Mouse (Mus musculus) kidney, embryonic 16.5 days (tissue): ENCODE results near the gene Ceacam15. TPM values are rescaled to one million over a fixed set of nuclear protein-coding genes. Genes with fewer than 3 reads are reported as not detected.
"Not testable (repeated sequence)": the region's sequence is repeated elsewhere in the genome, so short reads cannot be mapped to it uniquely, and the experiment has no call there.

Experiments
- ATAC-seq: fragments of 200-750 bp; cut with Nextera tagmentation; 2 replicates; pipeline ENCODE4 v1.8.0; 2017; ENCODE audit warnings: moderate TSS enrichment; ENCODE audit not compliant: low FRiP score, low TSS enrichment
- H3K27ac ChIP-seq: fragments of 300-500 bp; sonication (generic); 2 replicates; pipeline ENCODE4 v1.5.1; 2014; ENCODE audit warnings: low read length
- H3K27me3 ChIP-seq: fragments of 300-500 bp; sonication (generic); 2 replicates; pipeline ENCODE4 v1.6.1; 2014; ENCODE audit warnings: low read length, control low read depth, mixed read lengths; ENCODE audit not compliant: insufficient read depth
- H3K36me3 ChIP-seq: fragments of 300-500 bp; sonication (generic); 2 replicates; pipeline ENCODE4 v1.6.1; 2014; ENCODE audit warnings: low read length, control low read depth, mixed read lengths; ENCODE audit not compliant: insufficient read depth
- H3K4me1 ChIP-seq: fragments of 300-500 bp; sonication (generic); 2 replicates; pipeline ENCODE4 v1.6.1; 2014; ENCODE audit warnings: low read length, control low read depth, mixed read lengths; ENCODE audit not compliant: insufficient read depth
- H3K4me2 ChIP-seq: fragments of 300-500 bp; sonication (generic); replicated peaks from 2 replicates; pipeline ENCODE4 v1.6.1; 2014; ENCODE audit warnings: low read depth, low read length
- H3K4me3 ChIP-seq: fragments of 300-500 bp; sonication (generic); 2 replicates; pipeline ENCODE4 v1.5.1; 2014; ENCODE audit warnings: mild to moderate bottlenecking, low read length
- H3K9ac ChIP-seq: fragments of 300-500 bp; sonication (generic); replicated peaks from 2 replicates; pipeline ENCODE4 v1.6.1; 2014; ENCODE audit warnings: low read length
- H3K9me3 ChIP-seq: fragments of 300-500 bp; sonication (generic); 2 replicates; pipeline ENCODE4 v1.6.1; 2016; ENCODE audit warnings: low read length, control low read depth
- WGBS: fragments of 180-500 bp; shearing (Covaris S2); extraction: QIAGEN DNeasy Blood & Tissue Kit; methylation state at CpG from one replicate; pipeline ENCODE4 v1.1.7; 2014; 5-methylcytosine and 5-hydroxymethylcytosine counted together
- polyA plus RNA-seq: library from polyadenylated mRNA; unstranded; fragments of >200 nt; fragmentation: Nextera tagmentation; extraction: Ambion mirVana; gene quantifications from 2 replicates; pipeline ENCODE4 v1.2.1, GENCODE M21; 2015

Gene Ceacam15
- polyA plus RNA-seq: not detected in 2 replicates

DNA sequence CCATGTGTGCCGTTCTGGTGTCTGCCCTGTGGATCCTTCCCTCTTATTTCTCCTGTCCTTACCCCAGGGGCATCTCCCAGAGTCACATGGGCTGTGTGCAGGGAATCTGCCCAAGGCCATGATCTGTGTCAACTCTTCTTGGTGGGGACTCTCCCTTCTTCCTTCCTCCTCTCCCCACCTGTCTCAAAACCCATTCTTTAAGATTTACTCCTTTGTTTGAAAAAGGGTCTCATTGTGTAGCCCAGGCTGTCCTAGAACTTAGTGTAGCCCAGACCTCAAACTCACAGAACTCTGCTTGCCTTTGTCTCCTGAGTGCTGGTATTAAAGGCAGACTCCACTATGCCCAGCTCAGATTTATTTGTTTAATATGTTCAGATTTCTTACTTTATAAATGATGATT lies at the start of gene Ceacam15:
Gene Ceacam15 (minus strand): TSS at position 101 of the 400 bp plus-strand sequence.
- 50% methylated on average over 1 of the region's 1 CpGs for WGBS
- H3K4me3 ChIP-seq: no peak within 1 kb of the TSS
- no peak within 1 kb of the TSS for H3K4me2 ChIP-seq
- no peaks in the 10 kb centered on the region for H3K36me3 ChIP-seq
- H3K9ac ChIP-seq: no peak within 1 kb of the TSS
- no peaks in the 10 kb centered on the region for H3K9me3 ChIP-seq
- H3K27me3 ChIP-seq: no peaks in the 10 kb centered on the region
- ATAC-seq: no peak
- H3K27ac ChIP-seq: no peak within 1 kb of the TSS
- no peaks in the 10 kb centered on the region for H3K4me1 ChIP-seq

DNA sequence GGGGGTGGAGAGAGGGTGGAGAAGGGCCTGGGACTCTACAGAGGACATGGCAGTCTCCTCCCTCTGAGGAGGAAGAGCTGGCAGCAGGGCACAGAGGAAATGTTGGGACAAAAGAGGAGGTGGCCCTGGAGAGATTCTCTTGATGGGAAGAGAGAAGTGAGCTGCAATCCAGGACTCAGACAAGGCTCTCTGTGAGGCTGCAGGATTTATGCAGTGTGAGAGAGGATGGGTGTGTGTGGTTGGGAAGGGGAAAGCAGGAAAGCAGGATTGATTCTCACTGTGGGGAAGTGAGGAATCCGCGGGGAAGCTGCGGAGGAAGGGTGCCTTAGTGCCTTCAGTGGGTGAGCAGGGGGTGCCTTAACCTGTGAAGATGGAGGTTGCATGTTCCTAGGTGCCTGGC lies 47.0 kb upstream of the Ceacam15 start:
- not testable (repeated sequence) for H3K27me3 ChIP-seq, H3K27ac ChIP-seq, H3K9me3 ChIP-seq, H3K4me1 ChIP-seq, H3K4me2 ChIP-seq, H3K4me3 ChIP-seq, H3K36me3 ChIP-seq, H3K9ac ChIP-seq, ATAC-seq
- WGBS: 43% methylated on average over 1 of the region's 3 CpGs

- no peak within 1 kb of the TSS for H3K9ac ChIP-seq
- 85% methylated on average over 2 of the region's 2 CpGs for WGBS
- peaks cover under 1% of the 10 kb centered on the region; the same call in 1 of the 2 replicates for H3K4me1 ChIP-seq
- no peak within 1 kb of the TSS for H3K27ac ChIP-seq
- no peak within 1 kb of the TSS for H3K4me2 ChIP-seq
- H3K9me3 ChIP-seq: no peaks in the 10 kb centered on the region
- no peaks in the 10 kb centered on the region for H3K27me3 ChIP-seq
- ATAC-seq: no peak
- H3K4me3 ChIP-seq: no peak within 1 kb of the TSS
- no peaks in the 10 kb centered on the region for H3K36me3 ChIP-seq
Observed at GRCm38 (mm10) chr7:16721629-16722028, 46.1 kb upstream of the Ceacam15 start, which contains the start of gene Ceacam9. TSS of gene Ceacam9 (plus strand) at chr7:16721929.

GRCm38 (mm10) chr7:16716456-16717152 lies 41.1 kb upstream of the Ceacam15 start:
- H3K36me3 ChIP-seq, H3K4me3 ChIP-seq, H3K9me3 ChIP-seq, H3K9ac ChIP-seq, ATAC-seq, H3K27me3 ChIP-seq, H3K4me1 ChIP-seq, H3K4me2 ChIP-seq, H3K27ac ChIP-seq: not testable (repeated sequence)
- 32% methylated on average over 8 of the region's 8 CpGs for whole genome bisulfite sequencing

DNA sequence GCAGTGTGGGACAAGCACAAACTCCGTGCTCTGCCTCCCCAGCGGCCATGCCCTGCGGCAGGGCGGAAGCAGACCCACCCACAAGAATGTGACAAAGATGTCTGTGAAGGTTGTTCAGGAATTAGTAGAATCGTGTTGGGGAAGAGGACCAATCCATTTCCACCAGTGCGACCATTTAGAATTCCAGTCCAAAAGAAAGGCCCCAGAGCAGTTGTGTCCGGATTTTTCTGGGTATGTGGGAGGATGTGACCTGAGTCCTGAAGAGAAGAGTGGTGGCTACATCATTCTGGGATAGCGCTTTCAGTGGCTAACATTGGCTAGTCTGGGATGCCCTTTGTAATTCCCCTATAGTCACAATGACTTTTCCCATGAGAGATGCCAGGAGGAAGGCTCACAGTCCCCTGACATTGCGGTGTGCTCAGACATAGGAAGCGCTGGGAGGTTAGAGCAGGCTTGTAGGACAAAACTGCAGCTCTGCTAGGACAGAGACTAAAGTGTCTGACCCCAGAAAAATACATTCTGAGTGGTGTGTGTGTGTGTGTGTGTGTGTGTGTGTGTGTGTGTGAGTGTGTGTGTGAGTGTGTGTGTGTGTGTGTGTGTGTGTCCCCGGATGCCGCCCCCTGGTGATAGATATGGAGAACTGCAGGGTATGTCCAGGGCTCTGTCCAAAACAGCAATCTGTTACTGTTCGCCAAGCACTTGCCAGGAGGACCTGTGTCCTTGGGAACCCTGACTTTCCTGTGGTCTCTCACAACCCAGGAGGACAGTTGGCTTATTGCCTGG lies 37.3 kb upstream of the Ceacam15 start:
- Histone ChIP-seq H3K4me2 (no peak overlapping the region), H3K4me3 (no peak overlapping the region), H3K27me3 (no peaks in the 10 kb centered on the region), H3K9ac (no peak overlapping the region), H3K9me3 (no peaks in the 10 kb centered on the region), H3K27ac (no peak overlapping the region), H3K36me3 (no peaks in the 10 kb centered on the region), H3K4me1 (peaks cover 5% of the 10 kb centered on the region; the same call in 1 of the 2 replicates)
- WGBS: 76% methylated on average over 13 of the region's 13 CpGs
- ATAC-seq: no peak

- Histone ChIP-seq H3K27me3 (no peaks in the 10 kb centered on the region), H3K9ac (no peak overlapping the region), H3K9me3 (no peaks in the 10 kb centered on the region), H3K36me3 (no peaks in the 10 kb centered on the region), H3K4me3 (no peak overlapping the region), H3K27ac (no peak overlapping the region), H3K4me2 (no peak overlapping the region), H3K4me1 (no peaks in the 10 kb centered on the region)
- ATAC-seq: no peak
- WGBS: 78% methylated on average over 5 of the region's 5 CpGs
Observed at GRCm38 (mm10) chr7:16710604-16711003, 35.1 kb upstream of the Ceacam15 start.

GRCm38 (mm10) chr7:16708244-16708643 lies 32.7 kb upstream of the Ceacam15 start:
- no peaks in the 10 kb centered on the region for H3K4me1 ChIP-seq
- no peaks in the 10 kb centered on the region for H3K36me3 ChIP-seq
- 28% methylated on average over 9 of the region's 9 CpGs for WGBS
- H3K4me3 ChIP-seq: no peak overlapping the region
- H3K9me3 ChIP-seq: no peaks in the 10 kb centered on the region
- no peak overlapping the region for H3K9ac ChIP-seq
- ATAC-seq: no peak
- no peaks in the 10 kb centered on the region for H3K27me3 ChIP-seq
- H3K27ac ChIP-seq: no peak overlapping the region
- H3K4me2 ChIP-seq: no peak overlapping the region

- H3K9me3 ChIP-seq: no peaks in the 10 kb centered on the region
- H3K27ac ChIP-seq: no peak overlapping the region
- H3K36me3 ChIP-seq: no peaks in the 10 kb centered on the region
- ATAC-seq: no peak
- no peaks in the 10 kb centered on the region for H3K27me3 ChIP-seq
- H3K4me3 ChIP-seq: no peak overlapping the region
- no peak overlapping the region for H3K9ac ChIP-seq
- no peaks in the 10 kb centered on the region for H3K4me1 ChIP-seq
- 32% methylated on average over 9 of the region's 9 CpGs for WGBS
- no peak overlapping the region for H3K4me2 ChIP-seq
Observed at GRCm38 (mm10) chr7:16706385-16706784, 30.9 kb upstream of the Ceacam15 start.

- 68% methylated on average over 5 of the region's 5 CpGs for WGBS
- ATAC-seq: no peak
Observed at GRCm38 (mm10) chr7:16700583-16700982, 25.1 kb upstream of the Ceacam15 start.

DNA sequence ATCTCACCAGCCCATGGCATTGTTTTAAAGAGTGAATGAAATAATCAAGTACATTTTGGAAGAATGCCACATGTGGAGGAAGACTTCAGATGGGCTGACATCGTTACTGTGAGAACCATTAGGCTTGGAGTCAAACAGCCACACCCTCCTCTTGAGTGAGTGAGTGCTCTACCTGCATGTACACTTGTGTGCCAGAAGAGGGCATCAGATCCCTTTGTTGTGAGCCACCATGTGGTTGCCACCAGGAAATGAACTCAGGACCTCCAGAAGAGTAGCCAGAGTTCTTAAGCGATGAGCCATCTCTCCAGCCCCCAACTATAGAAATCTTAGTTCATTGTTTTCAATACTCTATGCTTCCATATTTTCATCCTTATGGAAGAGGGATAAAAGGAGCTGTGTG lies 23.5 kb upstream of the Ceacam15 start:
- no peaks in the 10 kb centered on the region for H3K4me1 ChIP-seq
- H3K27me3 ChIP-seq: no peaks in the 10 kb centered on the region
- H3K27ac ChIP-seq: no peak overlapping the region
- no peak overlapping the region for H3K9ac ChIP-seq
- WGBS: 52% methylated on average over 2 of the region's 2 CpGs
- no peak overlapping the region for H3K4me2 ChIP-seq
- H3K9me3 ChIP-seq: no peaks in the 10 kb centered on the region
- no peaks in the 10 kb centered on the region for H3K36me3 ChIP-seq
- no peak overlapping the region for H3K4me3 ChIP-seq
- ATAC-seq: no peak

More at GRCm38 (mm10) chr7:16700583-16700982, 25.1 kb upstream of the Ceacam15 start:
- H3K27me3 ChIP-seq: no peaks in the 10 kb centered on the region
- H3K4me2 ChIP-seq: no peak overlapping the region
- no peak overlapping the region for H3K4me3 ChIP-seq
- H3K9me3 ChIP-seq: no peaks in the 10 kb centered on the region
- no peak overlapping the region for H3K27ac ChIP-seq
- H3K36me3 ChIP-seq: no peaks in the 10 kb centered on the region
- H3K4me1 ChIP-seq: no peaks in the 10 kb centered on the region
- H3K9ac ChIP-seq: no peak overlapping the region
